Mouse (Mus musculus) myocyte (in vitro differentiated cells): ENCODE measurements around the gene Nsun7. TPM values are rescaled to one million over a fixed set of nuclear protein-coding genes. Genes with fewer than 3 reads are reported as not detected.

Experiments
- H3K27me3 ChIP-seq: one replicate; pipeline ENCODE4 v1.6.1; 2011; ENCODE audit not compliant: control insufficient read depth, insufficient read depth, insufficient read length
- H3K36me3 ChIP-seq: one replicate; pipeline ENCODE4 v1.6.1; 2011; ENCODE audit not compliant: control insufficient read depth, insufficient read depth
- H3K4me2 ChIP-seq: one replicate; pipeline ENCODE4 v1.6.1; 2011; ENCODE audit warnings: low read depth, control low read depth
- H3K4me3 ChIP-seq: one replicate; pipeline ENCODE4 v1.5.1; 2011; ENCODE audit warnings: mild to moderate bottlenecking, control low read depth, moderate library complexity
- H3K79me2 ChIP-seq: one replicate; pipeline ENCODE4 v1.6.1; 2011; ENCODE audit not compliant: control insufficient read depth, insufficient read depth
- H3ac ChIP-seq: one replicate; pipeline ENCODE4 v1.6.1; 2011; ENCODE audit not compliant: control insufficient read depth, insufficient read length
- CEBPB ChIP-seq: IDR thresholded peaks from 2 replicates; pipeline ENCODE4 v1.6.1; 2011; ENCODE audit warnings: mild to moderate bottlenecking, moderate library complexity; ENCODE audit not compliant: poor library complexity, insufficient read depth, severe bottlenecking
- E2F4 ChIP-seq: IDR thresholded peaks from one replicate; pipeline ENCODE4 v1.6.1; 2011; ENCODE audit warnings: mild to moderate bottlenecking, control low read depth, moderate library complexity; ENCODE audit not compliant: insufficient read depth
- MAX ChIP-seq: IDR thresholded peaks from one replicate; pipeline ENCODE4 v1.6.1; 2011; ENCODE audit warnings: low read depth, mild to moderate bottlenecking, control low read depth
- MYOD1 ChIP-seq, 3 experiments: IDR thresholded peaks; one replicate each; pipeline ENCODE4 v1.6.1; 2011; ENCODE audit warnings: control low read depth in 2 of 3, low read depth in 2 of 3, mild to moderate bottlenecking in 2 of 3, moderate library complexity in 1 of 3; ENCODE audit not compliant: insufficient read length in 2 of 3, control insufficient read depth in 1 of 3
- MYOG ChIP-seq, 3 experiments: IDR thresholded peaks; one replicate each; pipeline ENCODE4 v1.6.1; 2011; ENCODE audit warnings: control low read depth in 2 of 3, low read depth in 2 of 3, mild to moderate bottlenecking in 2 of 3; ENCODE audit not compliant: insufficient read length in 2 of 3, control insufficient read depth in 1 of 3, insufficient read depth in 1 of 3
- POLR2A ChIP-seq: IDR thresholded peaks from one replicate; pipeline ENCODE4 v1.6.1; 2011; ENCODE audit warnings: low read depth, mild to moderate bottlenecking, control low read depth, moderate library complexity; ENCODE audit not compliant: insufficient read length
- POLR2AphosphoS2 ChIP-seq: IDR thresholded peaks from one replicate; pipeline ENCODE4 v1.6.1; 2011; ENCODE audit warnings: low read depth, control low read depth; ENCODE audit not compliant: insufficient read length
- REST ChIP-seq: IDR thresholded peaks from one replicate; pipeline ENCODE4 v1.6.1; 2011; ENCODE audit warnings: mild to moderate bottlenecking, control low read depth, moderate library complexity; ENCODE audit not compliant: insufficient read depth, insufficient read length
- SRF ChIP-seq: IDR thresholded peaks from one replicate; pipeline ENCODE4 v1.6.1; 2011; ENCODE audit warnings: low read depth; ENCODE audit not compliant: control insufficient read depth, insufficient read length
- TCF12 ChIP-seq: IDR thresholded peaks from one replicate; pipeline ENCODE4 v1.6.1; 2011; ENCODE audit warnings: mild to moderate bottlenecking, control low read depth; ENCODE audit not compliant: poor library complexity, insufficient read depth, severe bottlenecking
- TCF3 ChIP-seq: IDR thresholded peaks from one replicate; pipeline ENCODE4 v1.6.1; 2011; ENCODE audit warnings: low read depth, control low read depth; ENCODE audit not compliant: insufficient read length
- USF1 ChIP-seq: IDR thresholded peaks from one replicate; pipeline ENCODE4 v1.6.1; 2011; ENCODE audit warnings: low read depth, mild to moderate bottlenecking, control low read depth, moderate library complexity
- polyA plus RNA-seq: library from polyadenylated mRNA; unstranded; fragments of >200 nt; fragmentation: generic; extraction: Trizol; gene quantifications from one replicate; pipeline ENCODE4 v1.2.1, GENCODE M21; 2012; ENCODE audit warnings: missing spikeins

Gene Nsun7
- polyA plus RNA-seq = not detected

GRCm38 (mm10) chr5:66259756-66260448 lies at the start of gene Nsun7:
Gene Nsun7, plus strand, starts transcription at chr5:66259897.
- H3K27me3 ChIP-seq = no peaks in the 10 kb centered on the region
- no peak for TF ChIP-seq MYOD1 (IDR thresholded peaks at IDR 0.05; ENCODE audit: control insufficient read depth in 1 of 3, insufficient read length in 2 of 3, low read depth in 2 of 3)
- TF ChIP-seq SRF = no peak
- TF ChIP-seq POLR2A = no peak
- TF ChIP-seq TCF12 = no peak
- TF ChIP-seq E2F4 = no peak
- no peak for TF ChIP-seq TCF3
- TF ChIP-seq MYOG (IDR thresholded peaks at IDR 0.05; ENCODE audit: control insufficient read depth in 1 of 3, insufficient read depth in 1 of 3, insufficient read length in 2 of 3, low read depth in 2 of 3) = no peak
- TF ChIP-seq REST = no peak
- no peak for TF ChIP-seq MAX
- no peak for TF ChIP-seq POLR2AphosphoS2
- TF ChIP-seq USF1 = no peak
- no peak for TF ChIP-seq CEBPB
- H3K4me2 ChIP-seq = peak within 1 kb of the TSS; percentile 71
- no peak within 1 kb of the TSS for H3ac ChIP-seq
- no peaks in the 10 kb centered on the region for H3K36me3 ChIP-seq
- peak within 1 kb of the TSS; percentile 20 for H3K4me3 ChIP-seq
- no peaks in the 10 kb centered on the region for H3K79me2 ChIP-seq

GRCm38 (mm10) chr5:66214395-66214935 lies 45.2 kb upstream of the Nsun7 start:
- H3K27me3 ChIP-seq = no peaks in the 10 kb centered on the region
- no peak overlapping the region for H3K4me2 ChIP-seq
- H3K4me3 ChIP-seq = no peak overlapping the region
- no peak for TF ChIP-seq MAX
- no peak for TF ChIP-seq POLR2AphosphoS2
- TF ChIP-seq TCF12 = no peak
- no peak for TF ChIP-seq POLR2A
- TF ChIP-seq CEBPB = no peak
- no peak for TF ChIP-seq MYOG (IDR thresholded peaks at IDR 0.05; ENCODE audit: control insufficient read depth in 1 of 3, insufficient read depth in 1 of 3, insufficient read length in 2 of 3, low read depth in 2 of 3)
- TF ChIP-seq REST = no peak
- no peak for TF ChIP-seq MYOD1 (IDR thresholded peaks at IDR 0.05; ENCODE audit: control insufficient read depth in 1 of 3, insufficient read length in 2 of 3, low read depth in 2 of 3)
- TF ChIP-seq USF1 = no peak
- no peak for TF ChIP-seq E2F4
- TF ChIP-seq TCF3 = no peak
- TF ChIP-seq SRF = no peak
- H3K36me3 ChIP-seq = no peaks in the 10 kb centered on the region
- no peak overlapping the region for H3ac ChIP-seq
- no peaks in the 10 kb centered on the region for H3K79me2 ChIP-seq

- Histone ChIP-seq H3K4me3 (no peak overlapping the region), H3K4me2 (no peak overlapping the region), H3K27me3 (no peaks in the 10 kb centered on the region), H3K36me3 (no peaks in the 10 kb centered on the region), H3ac (no peak overlapping the region), H3K79me2 (no peaks in the 10 kb centered on the region)
- TF ChIP-seq MYOD1 (IDR thresholded peaks at IDR 0.05; ENCODE audit: control insufficient read depth in 1 of 3, insufficient read length in 2 of 3, low read depth in 2 of 3) = no peak
- no peak for TF ChIP-seq MYOG (IDR thresholded peaks at IDR 0.05; ENCODE audit: control insufficient read depth in 1 of 3, insufficient read depth in 1 of 3, insufficient read length in 2 of 3, low read depth in 2 of 3)
- TF ChIP-seq TCF12 = no peak
- TF ChIP-seq POLR2A = no peak
- no peak for TF ChIP-seq CEBPB
- TF ChIP-seq MAX = no peak
- TF ChIP-seq REST = no peak
Measured at GRCm38 (mm10) chr5:66215569-66216277, 44.0 kb upstream of the Nsun7 start.

GRCm38 (mm10) chr5:66219692-66220091 lies 40.0 kb upstream of the Nsun7 start:
- no peak for TF ChIP-seq REST
- TF ChIP-seq SRF = no peak
- TF ChIP-seq USF1 = no peak
- TF ChIP-seq TCF3 = no peak
- no peak for TF ChIP-seq MYOG (IDR thresholded peaks at IDR 0.05; ENCODE audit: control insufficient read depth in 1 of 3, insufficient read depth in 1 of 3, insufficient read length in 2 of 3, low read depth in 2 of 3)
- no peak for TF ChIP-seq MYOD1 (IDR thresholded peaks at IDR 0.05; ENCODE audit: control insufficient read depth in 1 of 3, insufficient read length in 2 of 3, low read depth in 2 of 3)
- no peak for TF ChIP-seq MAX
- TF ChIP-seq CEBPB = no peak
- no peak for TF ChIP-seq POLR2A
- TF ChIP-seq TCF12 = no peak
- no peak for TF ChIP-seq E2F4
- TF ChIP-seq POLR2AphosphoS2 = no peak
- no peaks in the 10 kb centered on the region for H3K27me3 ChIP-seq
- no peak overlapping the region for H3K4me3 ChIP-seq
- no peak overlapping the region for H3ac ChIP-seq
- no peaks in the 10 kb centered on the region for H3K79me2 ChIP-seq
- H3K4me2 ChIP-seq = peak overlapping the region; percentile 70
- H3K36me3 ChIP-seq = no peaks in the 10 kb centered on the region
